Mouse (Mus musculus) small intestine, adult 2 months (tissue): ENCODE measurements at regions not wholly inside any gene's neighbourhood (a gene's known extent, or its start where the extent isn't known, plus 50 kb on each side); places are given as distances from the start of the nearest gene placed in this dataset.
"Not testable (repeated sequence)": the region's sequence is repeated elsewhere in the genome, so short reads cannot be mapped to it uniquely, and the experiment has no call there.

ENCODE experiments used
- H3K27ac ChIP-seq: fragments of 200-500 bp; 2 replicates; pipeline ENCODE4 v1.5.1; 2012; ENCODE audit warnings: low read depth, low read length, control low read depth, inconsistent platforms; ENCODE audit not compliant: insufficient read depth
- H3K27me3 ChIP-seq: fragments of 200-500 bp; 2 replicates; pipeline ENCODE4 v1.6.1; 2012; ENCODE audit warnings: mild to moderate bottlenecking, moderate library complexity, low read length, inconsistent platforms; ENCODE audit not compliant: control insufficient read depth, insufficient read depth
- H3K36me3 ChIP-seq: fragments of 200-500 bp; 2 replicates; pipeline ENCODE4 v1.6.1; 2012; ENCODE audit warnings: mild to moderate bottlenecking, low read length, control low read depth, inconsistent platforms; ENCODE audit not compliant: control insufficient read depth, insufficient read depth
- H3K4me1 ChIP-seq: fragments of 200-500 bp; 2 replicates; pipeline ENCODE4 v1.6.1; 2012; ENCODE audit warnings: low read length, inconsistent platforms, mixed read lengths; ENCODE audit not compliant: control insufficient read depth, insufficient read depth, insufficient read length
- H3K4me3 ChIP-seq: fragments of 200-500 bp; 2 replicates; pipeline ENCODE4 v1.5.1; 2012; ENCODE audit warnings: low read depth, mild to moderate bottlenecking, control low read depth, inconsistent platforms, low read length, moderate library complexity
- CTCF ChIP-seq: fragments of 200-500 bp; IDR thresholded peaks from 2 replicates; pipeline ENCODE4 v1.5.1; 2012; ENCODE audit warnings: low read depth, mild to moderate bottlenecking, control low read depth, inconsistent platforms, low read length, moderate library complexity, mixed read lengths; ENCODE audit not compliant: insufficient replicate concordance, insufficient read length; ENCODE audit errors: extremely low read depth
- POLR2A ChIP-seq: fragments of 200-500 bp; IDR thresholded peaks from 2 replicates; pipeline ENCODE4 v1.6.1; 2012; ENCODE audit warnings: low read depth, mild to moderate bottlenecking, control low read depth, inconsistent platforms, low read length, moderate library complexity
- WGBS: fragments of 180-500 bp; shearing (Covaris S2); methylation state at CpG from one replicate; pipeline ENCODE4 v1.1.7; 2018; 5-methylcytosine and 5-hydroxymethylcytosine counted together

- no peaks in the 10 kb centered on the region for H3K4me1 ChIP-seq
- H3K27ac ChIP-seq: no peak overlapping the region
- no peak overlapping the region for H3K4me3 ChIP-seq
- no peaks in the 10 kb centered on the region for H3K27me3 ChIP-seq
- no peak for TF ChIP-seq CTCF
- TF ChIP-seq POLR2A: no peak
- 72% methylated on average over 1 of the region's 1 CpGs for WGBS
- H3K36me3 ChIP-seq: no peaks in the 10 kb centered on the region
These were observed 179.6 kb upstream of the Gm11096 start for GRCm38 (mm10) chr17:81261957-81262356.

GRCm38 (mm10) chr17:81260036-81260435 is 181.5 kb upstream of the Gm11096 start:
- Histone ChIP-seq H3K4me1 (no peaks in the 10 kb centered on the region), H3K4me3 (no peak overlapping the region), H3K36me3 (no peaks in the 10 kb centered on the region), H3K27ac (no peak overlapping the region), H3K27me3 (no peaks in the 10 kb centered on the region)
- WGBS: 84% methylated on average over 1 of the region's 1 CpGs
- TF ChIP-seq POLR2A (no peak), CTCF (no peak)

GRCm38 (mm10) chr17:81256106-81256505 is 185.5 kb upstream of the Gm11096 start:
- 59% methylated on average over 3 of the region's 3 CpGs for WGBS
- Histone ChIP-seq H3K4me1 (no peaks in the 10 kb centered on the region), H3K27ac (no peak overlapping the region), H3K36me3 (no peaks in the 10 kb centered on the region), H3K4me3 (no peak overlapping the region), H3K27me3 (no peaks in the 10 kb centered on the region)
- TF ChIP-seq CTCF: no peak
- TF ChIP-seq POLR2A: no peak

- TF ChIP-seq POLR2A: no peak
- TF ChIP-seq CTCF: no peak
- Histone ChIP-seq H3K27ac (no peak overlapping the region), H3K36me3 (no peaks in the 10 kb centered on the region), H3K27me3 (no peaks in the 10 kb centered on the region), H3K4me3 (no peak overlapping the region), H3K4me1 (no peaks in the 10 kb centered on the region)
- 70% methylated on average over 3 of the region's 3 CpGs for WGBS
These were observed 185.9 kb upstream of the Thumpd2 start for GRCm38 (mm10) chr17:81250748-81251147.

GRCm38 (mm10) chr17:81246156-81246555 is 181.3 kb upstream of the Thumpd2 start:
- H3K4me1 ChIP-seq: no peaks in the 10 kb centered on the region
- 80% methylated on average over 6 of the region's 6 CpGs for WGBS
- H3K4me3 ChIP-seq: no peak overlapping the region
- TF ChIP-seq POLR2A: no peak
- TF ChIP-seq CTCF: no peak
- no peak overlapping the region for H3K27ac ChIP-seq
- no peaks in the 10 kb centered on the region for H3K36me3 ChIP-seq
- no peaks in the 10 kb centered on the region for H3K27me3 ChIP-seq

GRCm38 (mm10) chr17:81231771-81232170 is 166.9 kb upstream of the Thumpd2 start:
- H3K27ac ChIP-seq, H3K4me3 ChIP-seq, H3K4me1 ChIP-seq, H3K27me3 ChIP-seq, H3K36me3 ChIP-seq: not testable (repeated sequence)
- 95% methylated on average over 15 of the region's 18 CpGs for WGBS

- H3K27me3 ChIP-seq: no peaks in the 10 kb centered on the region
- no peaks in the 10 kb centered on the region for H3K36me3 ChIP-seq
- TF ChIP-seq CTCF (no peak), POLR2A (no peak)
- H3K27ac ChIP-seq: no peak overlapping the region
- no peaks in the 10 kb centered on the region for H3K4me1 ChIP-seq
- H3K4me3 ChIP-seq: no peak overlapping the region
These were observed 160.4 kb upstream of the Thumpd2 start for GRCm38 (mm10) chr17:81225281-81225680.

- 84% methylated on average over 3 of the region's 3 CpGs for WGBS
- H3K27me3 ChIP-seq: no peaks in the 10 kb centered on the region; the same call in 1 of the 2 replicates
- no peaks in the 10 kb centered on the region for H3K36me3 ChIP-seq
- no peak overlapping the region for H3K4me3 ChIP-seq
- no peak for TF ChIP-seq CTCF
- no peak for TF ChIP-seq POLR2A
- H3K27ac ChIP-seq: no peak overlapping the region
- no peaks in the 10 kb centered on the region for H3K4me1 ChIP-seq
These were observed 156.6 kb upstream of the Thumpd2 start for GRCm38 (mm10) chr17:81221436-81221835.
